Mouse (Mus musculus) testis, adult 2 months (tissue): ENCODE results near the gene 1700019D03Rik.

Experiments used
- CTCF ChIP-seq: fragments of 200-500 bp; IDR thresholded peaks from 2 replicates; pipeline ENCODE4 v1.5.1; 2012; ENCODE audit warnings: low read depth, mild to moderate bottlenecking, inconsistent platforms, low read length, moderate library complexity; ENCODE audit not compliant: control insufficient read depth, insufficient read depth, insufficient replicate concordance
- POLR2A ChIP-seq: fragments of 200-500 bp; IDR thresholded peaks from 2 replicates; pipeline ENCODE4 v1.6.1; 2012; ENCODE audit warnings: low read depth, mild to moderate bottlenecking, inconsistent platforms, low read length, moderate library complexity; ENCODE audit not compliant: control insufficient read depth

- TF ChIP-seq CTCF (no peak), POLR2A (no peak)
Measured at GRCm38 (mm10) chr1:52951146-52951868, 68.7 kb downstream of the 1700019D03Rik start.
